Mouse (Mus musculus): ENCODE measurements around the gene Igf2r. TPM values are rescaled to one million over a fixed set of nuclear protein-coding genes. Genes with fewer than 3 reads are reported as not detected.

Gene Igf2r
- total and polyA plus RNA-seq, 3 experiments: 25.6 to 61.8 (median 34.6) TPM

DNA sequence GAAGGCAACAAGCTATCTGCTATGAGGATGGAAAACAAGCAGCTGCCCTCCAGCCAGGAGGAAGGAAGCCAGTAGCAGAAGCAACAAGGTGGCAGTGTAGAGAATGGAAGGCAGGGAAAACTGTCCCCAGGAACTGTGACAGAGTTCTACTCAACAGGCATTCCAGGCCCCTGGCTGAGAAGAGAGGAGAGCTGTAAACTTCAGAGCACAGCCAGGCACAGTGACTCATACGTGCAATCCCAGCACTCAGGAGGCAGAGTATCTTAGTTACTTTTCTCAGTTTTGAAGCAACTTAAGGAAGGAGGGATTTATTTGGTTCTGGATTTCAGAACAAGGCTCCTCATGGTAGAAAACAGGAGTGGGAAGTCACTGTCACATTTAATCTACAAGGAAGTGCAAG lies 31.5 kb downstream of the Igf2r start:
- DNase-seq (ENCODE audit: extremely low read depth): no peak
- Histone ChIP-seq H3K9me3 (replicated peaks; ENCODE audit: low read length) (peaks cover 14% of the 10 kb centered on the region), H3K79me2 (replicated peaks; ENCODE audit: control insufficient read depth, extremely low read depth, insufficient read depth, poor library complexity, severe bottlenecking) (peaks cover 7% of the 10 kb centered on the region), H3K27ac (ENCODE audit: insufficient read depth, low read depth) (no peak overlapping the region), H3K4me1 (ENCODE audit: control insufficient read depth in 1 of 2, insufficient read depth in 2 of 2) (peaks cover 4 to 22% of the 10 kb centered on the region in 2 experiments; a peak in 2 of 4 replicates), H3K4me2 (ENCODE audit: insufficient read depth, low read depth, poor library complexity, severe bottlenecking) (no peak overlapping the region), H3K36me3 (replicated peaks in 1 of 2; ENCODE audit: control insufficient read depth in 1 of 2, insufficient read depth in 1 of 2, low read length in 1 of 2) (peaks cover 34 to 76% of the 10 kb centered on the region in 2 experiments), H3K9ac (ENCODE audit: insufficient read depth, low read depth) (no peak overlapping the region), H3K4me3 (replicated peaks in 1 of 3; ENCODE audit: low read depth in 2 of 3, low read length in 2 of 3, poor library complexity in 1 of 3) (no peak overlapping the region), H3K27me3 (replicated peaks) (no peaks in the 10 kb centered on the region)
- TF ChIP-seq JUN (IDR thresholded peaks at IDR 0.05; ENCODE audit: insufficient read depth, low read depth, low read length) (no peak), MYC (IDR thresholded peaks at IDR 0.05; ENCODE audit: low read depth, low read length) (no peak)
- dilution Hi-C loops (cut with MboI; ENCODE audit: extremely low pct_ligation_motif_present, extremely low pct_unique_long_range_greater_than_20kb, low sequenced_read_pairs): no loop called here
- in situ Hi-C loops (cut with MboI; ENCODE audit: low pct_ligation_motif_present, low pct_unique_long_range_greater_than_20kb, low sequenced_read_pairs): no loop called here

DNA sequence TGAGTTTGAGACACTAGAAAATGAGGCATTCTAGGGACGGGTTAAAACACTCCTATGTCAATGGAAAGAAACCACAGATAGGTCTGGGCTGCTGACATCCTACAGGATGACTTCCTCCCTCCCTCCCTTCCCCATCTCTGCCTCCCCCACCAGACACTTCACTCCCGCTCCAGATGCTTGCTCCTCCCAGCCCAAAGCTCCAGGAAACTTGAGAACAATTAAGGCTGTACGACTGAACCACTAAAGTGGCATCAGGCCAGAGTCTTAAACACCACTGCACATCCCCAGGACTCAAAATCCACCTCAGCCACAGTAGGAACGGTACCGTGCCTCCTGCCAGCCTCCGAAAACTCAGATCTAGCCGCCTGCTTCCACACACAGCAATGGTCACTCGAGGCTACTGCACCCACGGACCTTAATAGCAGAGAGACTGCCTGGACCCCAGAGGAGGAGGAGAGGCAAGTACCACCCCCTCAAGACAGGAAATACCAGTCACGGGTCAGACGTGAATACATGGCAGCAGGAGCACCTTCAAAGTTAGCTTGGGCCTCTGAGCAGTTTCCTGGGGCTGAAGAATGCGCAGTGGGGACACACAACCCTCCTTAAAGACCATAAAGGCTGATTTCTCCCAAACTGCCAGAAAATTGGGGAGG lies 35.1 kb downstream of the Igf2r start:
- Histone ChIP-seq H3K4me3 (replicated peaks in 1 of 3; ENCODE audit: low read depth in 2 of 3, low read length in 2 of 3, poor library complexity in 1 of 3) (no peak overlapping the region), H3K9ac (ENCODE audit: insufficient read depth, low read depth) (no peak overlapping the region), H3K79me2 (replicated peaks; ENCODE audit: control insufficient read depth, extremely low read depth, insufficient read depth, poor library complexity, severe bottlenecking) (no peaks in the 10 kb centered on the region), H3K27ac (ENCODE audit: insufficient read depth, low read depth) (no peak overlapping the region), H3K27me3 (replicated peaks) (no peaks in the 10 kb centered on the region), H3K4me1 (ENCODE audit: control insufficient read depth in 1 of 2, insufficient read depth in 2 of 2) (peaks cover 0 to under 1% of the 10 kb centered on the region in 2 experiments; a peak in 1 of 4 replicates), H3K36me3 (replicated peaks in 1 of 2; ENCODE audit: control insufficient read depth in 1 of 2, insufficient read depth in 1 of 2, low read length in 1 of 2) (peaks cover 43 to 80% of the 10 kb centered on the region in 2 experiments), H3K4me2 (ENCODE audit: insufficient read depth, low read depth, poor library complexity, severe bottlenecking) (no peak overlapping the region), H3K9me3 (replicated peaks; ENCODE audit: low read length) (no peaks in the 10 kb centered on the region)
- dilution Hi-C loops (cut with MboI; ENCODE audit: extremely low pct_ligation_motif_present, extremely low pct_unique_long_range_greater_than_20kb, low sequenced_read_pairs) (no loop called here), in situ Hi-C loops (cut with MboI; ENCODE audit: low pct_ligation_motif_present, low pct_unique_long_range_greater_than_20kb, low sequenced_read_pairs) (no loop called here)
- no peak for DNase-seq (ENCODE audit: extremely low read depth)
- no peak for TF ChIP-seq CHD2 (IDR thresholded peaks at IDR 0.05; ENCODE audit: low read length)
- TF ChIP-seq POLR2AphosphoS2 (IDR thresholded peaks at IDR 0.05; ENCODE audit: low read depth, low read length): no peak
- TF ChIP-seq ETS1 (conservative IDR thresholded peaks at IDR 0.05; ENCODE audit: low read depth, low read length): no peak
- no peak for TF ChIP-seq USF1 (IDR thresholded peaks at IDR 0.05; ENCODE audit: low read depth, low read length)
- TF ChIP-seq JUN (IDR thresholded peaks at IDR 0.05; ENCODE audit: insufficient read depth, low read depth, low read length): no peak
- TF ChIP-seq HCFC1 (IDR thresholded peaks at IDR 0.05; ENCODE audit: low read depth, low read length): no peak
- TF ChIP-seq UBTF (IDR thresholded peaks at IDR 0.05; ENCODE audit: low read depth, low read length): no peak
- TF ChIP-seq IRF4 (IDR thresholded peaks at IDR 0.05; ENCODE audit: low read depth, low read length): no peak
- TF ChIP-seq MAFK (IDR thresholded peaks at IDR 0.05; ENCODE audit: insufficient replicate concordance, low read length): no peak
- no peak for TF ChIP-seq CTCF (conservative IDR thresholded peaks at IDR 0.05 in 1 of 2, IDR thresholded peaks at IDR 0.05 in 1 of 2; ENCODE audit: low read depth in 2 of 2, low read length in 2 of 2)
- no peak for TF ChIP-seq ELF1 (IDR thresholded peaks at IDR 0.05; ENCODE audit: low read depth, low read length)
- TF ChIP-seq GABPA (IDR thresholded peaks at IDR 0.05; ENCODE audit: insufficient replicate concordance, low read depth, low read length): no peak
- no peak for TF ChIP-seq E2F4 (IDR thresholded peaks at IDR 0.05; ENCODE audit: insufficient replicate concordance, low read depth, low read length)
- TF ChIP-seq MEF2A (IDR thresholded peaks at IDR 0.05; ENCODE audit: borderline replicate concordance, low read depth, low read length): no peak
- TF ChIP-seq SIN3A (IDR thresholded peaks at IDR 0.05; ENCODE audit: low read length): no peak
- TF ChIP-seq POLR2A (IDR thresholded peaks at IDR 0.05; ENCODE audit: low read depth, low read length): no peak
- TF ChIP-seq NELFE (IDR thresholded peaks at IDR 0.05; ENCODE audit: low read depth, low read length): no peak
- no peak for TF ChIP-seq ZMIZ1 (IDR thresholded peaks at IDR 0.05; ENCODE audit: low read depth, low read length)
